Mouse (Mus musculus) CH12.LX (cell line): Measurements from ENCODE around the gene Krt31. TPM values are rescaled to one million over a fixed set of nuclear protein-coding genes. Genes with fewer than 3 reads are reported as not detected.

Experiments used
- DNase-seq: peaks from one replicate; pipeline ENCODE4 v3.0.0-alpha.2; 2013; ENCODE audit errors: extremely low read depth
- H3K27ac ChIP-seq: 2 replicates; pipeline ENCODE4 v1.5.1; 2012; ENCODE audit warnings: low read depth, mild to moderate bottlenecking, control low read depth, moderate library complexity; ENCODE audit not compliant: insufficient read depth
- H3K27me3 ChIP-seq: replicated peaks from 2 replicates; pipeline ENCODE3; 2012; ENCODE audit warnings: inconsistent platforms
- H3K36me3 ChIP-seq, 2 experiments: replicated peaks in 1 of 2; 2 replicates each; pipeline versions ENCODE3 to v1.6.1; 2012; ENCODE audit warnings: inconsistent platforms in 1 of 2, low read length in 1 of 2, mild to moderate bottlenecking in 1 of 2, mixed read lengths in 1 of 2, moderate library complexity in 1 of 2; ENCODE audit not compliant: control insufficient read depth in 1 of 2, insufficient read depth in 1 of 2
- H3K4me1 ChIP-seq, 2 experiments: 2 replicates each; pipeline ENCODE4 v1.6.1; 2012; ENCODE audit warnings: inconsistent platforms in 1 of 2, moderate library complexity in 1 of 2; ENCODE audit not compliant: insufficient read depth in 2 of 2, control insufficient read depth in 1 of 2
- H3K4me2 ChIP-seq: 2 replicates; pipeline ENCODE4 v1.6.1; 2012; ENCODE audit warnings: low read depth, mild to moderate bottlenecking, control low read depth; ENCODE audit not compliant: poor library complexity, insufficient read depth, severe bottlenecking
- H3K4me3 ChIP-seq, 3 experiments: fragments of 150-350 bp in 1 of 3; sonication (generic) in 1 of 3; replicated peaks in 1 of 3; 2 replicates each; pipeline versions ENCODE3 to v1.5.1; 2011 to 2012; ENCODE audit warnings: low read depth in 2 of 3, low read length in 2 of 3, mild to moderate bottlenecking in 2 of 3, moderate library complexity in 2 of 3, control low read depth in 1 of 3, improper control_type of control experiment in 1 of 3, inconsistent platforms in 1 of 3, mixed read lengths in 1 of 3; ENCODE audit not compliant: poor library complexity in 1 of 3
- H3K79me2 ChIP-seq: replicated peaks from 2 replicates; pipeline ENCODE4 v1.6.1; 2012; ENCODE audit warnings: mild to moderate bottlenecking, moderate library complexity; ENCODE audit not compliant: control insufficient read depth, poor library complexity, insufficient read depth, severe bottlenecking; ENCODE audit errors: extremely low read depth
- H3K9ac ChIP-seq: 2 replicates; pipeline ENCODE4 v1.6.1; 2012; ENCODE audit warnings: low read depth, mild to moderate bottlenecking, control low read depth, moderate library complexity; ENCODE audit not compliant: insufficient read depth
- H3K9me3 ChIP-seq: replicated peaks from 2 replicates; pipeline ENCODE3; 2012; ENCODE audit warnings: low read length, inconsistent platforms, mixed read lengths
- BHLHE40 ChIP-seq: IDR thresholded peaks from 2 replicates; pipeline ENCODE4 v1.6.1; 2011; ENCODE audit warnings: mild to moderate bottlenecking, low read depth, low read length, improper control_type of control experiment
- CHD1 ChIP-seq: IDR thresholded peaks from 2 replicates; pipeline ENCODE4 v1.6.1; 2012; ENCODE audit warnings: low read depth, low read length, improper control_type of control experiment, inconsistent platforms
- CTCF ChIP-seq, 2 experiments: IDR thresholded peaks in 1 of 2; conservative IDR thresholded peaks in 1 of 2; 2 replicates each; pipeline ENCODE4 v1.5.1; 2011 to 2012; ENCODE audit warnings: low read depth in 2 of 2, low read length in 2 of 2, improper control_type of control experiment in 1 of 2, inconsistent platforms in 1 of 2, mild to moderate bottlenecking in 1 of 2, moderate library complexity in 1 of 2
- E2F4 ChIP-seq: IDR thresholded peaks from 2 replicates; pipeline ENCODE4 v1.6.1; 2011; ENCODE audit warnings: low read depth, low read length, improper control_type of control experiment; ENCODE audit not compliant: insufficient replicate concordance
- HCFC1 ChIP-seq: IDR thresholded peaks from 2 replicates; pipeline ENCODE4 v1.6.1; 2012; ENCODE audit warnings: low read depth, mild to moderate bottlenecking, inconsistent platforms, low read length, improper control_type of control experiment
- JUN ChIP-seq: IDR thresholded peaks from 2 replicates; pipeline ENCODE4 v1.6.1; 2011; ENCODE audit warnings: low read depth, mild to moderate bottlenecking, low read length, improper control_type of control experiment, moderate library complexity; ENCODE audit not compliant: insufficient read depth
- KAT2A ChIP-seq: IDR thresholded peaks from 2 replicates; pipeline ENCODE4 v1.6.1; 2012; ENCODE audit warnings: low read length, improper control_type of control experiment, inconsistent platforms; ENCODE audit not compliant: insufficient replicate concordance
- MAZ ChIP-seq: IDR thresholded peaks from 2 replicates; pipeline ENCODE4 v1.6.1; 2012; ENCODE audit warnings: low read depth, mild to moderate bottlenecking, inconsistent platforms, low read length, improper control_type of control experiment, moderate library complexity
- MXI1 ChIP-seq: IDR thresholded peaks from 2 replicates; pipeline ENCODE4 v1.6.1; 2011; ENCODE audit warnings: mild to moderate bottlenecking, low read depth, low read length, improper control_type of control experiment
- NELFE ChIP-seq: IDR thresholded peaks from 2 replicates; pipeline ENCODE4 v1.6.1; 2011; ENCODE audit warnings: low read depth, low read length, improper control_type of control experiment
- NRF1 ChIP-seq: IDR thresholded peaks from 2 replicates; pipeline ENCODE4 v1.6.1; 2014; ENCODE audit warnings: low read depth, mild to moderate bottlenecking, inconsistent platforms, low read length, improper control_type of control experiment, moderate library complexity
- PAX5 ChIP-seq: IDR thresholded peaks from 2 replicates; pipeline ENCODE4 v1.6.1; 2012; ENCODE audit warnings: low read length, inconsistent platforms, mixed read lengths
- POLR2AphosphoS2 ChIP-seq: IDR thresholded peaks from 2 replicates; pipeline ENCODE4 v1.6.1; 2011; ENCODE audit warnings: low read depth, low read length, improper control_type of control experiment
- RAD21 ChIP-seq: IDR thresholded peaks from 2 replicates; pipeline ENCODE4 v1.6.1; 2011; ENCODE audit warnings: low read depth, mild to moderate bottlenecking, low read length, improper control_type of control experiment, moderate library complexity
- RCOR1 ChIP-seq: conservative IDR thresholded peaks from 2 replicates; pipeline ENCODE4 v1.6.1; 2012; ENCODE audit warnings: low read depth, mild to moderate bottlenecking, inconsistent platforms, low read length, improper control_type of control experiment
- SIN3A ChIP-seq: IDR thresholded peaks from 2 replicates; pipeline ENCODE4 v1.6.1; 2012; ENCODE audit warnings: low read length, improper control_type of control experiment, inconsistent platforms
- SMC3 ChIP-seq: IDR thresholded peaks from 2 replicates; pipeline ENCODE4 v1.6.1; 2011; ENCODE audit warnings: low read depth, low read length, improper control_type of control experiment
- TBP ChIP-seq: conservative IDR thresholded peaks from 2 replicates; pipeline ENCODE4 v1.6.1; 2011; ENCODE audit warnings: low read depth, low read length, improper control_type of control experiment
- TCF12 ChIP-seq: IDR thresholded peaks from 2 replicates; pipeline ENCODE4 v1.6.1; 2014; ENCODE audit warnings: low read depth, mild to moderate bottlenecking, inconsistent platforms, low read length, improper control_type of control experiment
- UBTF ChIP-seq: IDR thresholded peaks from 2 replicates; pipeline ENCODE4 v1.6.1; 2012; ENCODE audit warnings: low read depth, mild to moderate bottlenecking, inconsistent platforms, low read length, improper control_type of control experiment, moderate library complexity
- USF1 ChIP-seq: IDR thresholded peaks from 2 replicates; pipeline ENCODE4 v1.6.1; 2014; ENCODE audit warnings: low read depth, mild to moderate bottlenecking, inconsistent platforms, low read length, improper control_type of control experiment
- USF2 ChIP-seq: conservative IDR thresholded peaks from 2 replicates; pipeline ENCODE4 v1.6.1; 2011; ENCODE audit warnings: low read depth, low read length, improper control_type of control experiment
- ZC3H11A ChIP-seq: IDR thresholded peaks from 2 replicates; pipeline ENCODE4 v1.6.1; 2012; ENCODE audit warnings: low read depth, mild to moderate bottlenecking, inconsistent platforms, low read length, improper control_type of control experiment
- ZNF384 ChIP-seq: IDR thresholded peaks from 2 replicates; pipeline ENCODE4 v1.6.1; 2012; ENCODE audit warnings: low read depth, low read length, improper control_type of control experiment, inconsistent platforms
- dilution Hi-C: fragments of 300-500 bp; cut with MboI; formaldehyde crosslinking; loops from 2 replicates; pipeline ENCODE4 v1.14.3; 2020; ENCODE audit warnings: low sequenced_read_pairs; ENCODE audit not compliant: extremely low pct_unique_long_range_greater_than_20kb, extremely low pct_ligation_motif_present
- in situ Hi-C: fragments of 300-500 bp; cut with MboI; formaldehyde crosslinking; loops from 3 replicates; pipeline ENCODE4 v1.14.3; 2019; ENCODE audit warnings: low sequenced_read_pairs, low pct_ligation_motif_present, low pct_unique_long_range_greater_than_20kb, mixed read lengths
- polyA plus RNA-seq: library from polyadenylated mRNA; unstranded; fragments of >175 nt; gene quantifications from 2 replicates; pipeline ENCODE4 v1.2.1, GENCODE M21; 2012; ENCODE audit warnings: low read depth; ENCODE audit not compliant: insufficient read length
- total RNA-seq, 2 experiments: library from RNA; depleted of rRNA; stranded (reverse); fragments of 300-350 nt in 1 of 2; fragments of >200 nt in 1 of 2; gene quantifications; 2 replicates each; pipeline ENCODE4 v1.2.3; 2012 to 2014

The Krt31 gene
- total RNA-seq (2012; rRNA removed): not detected in 2 replicates
- not detected in 2 replicates for total RNA-seq (2014; rRNA removed)
- polyA plus RNA-seq: not detected in 2 replicates

- no peaks in the 10 kb centered on the region for H3K36me3 ChIP-seq
- in situ Hi-C loops (no loop called here), dilution Hi-C loops (no loop called here)
- no peak within 1 kb of the TSS for H3K4me2 ChIP-seq
- H3K4me1 ChIP-seq: no peaks in the 10 kb centered on the region
- TF ChIP-seq TBP (no peak), ZC3H11A (no peak), BHLHE40 (no peak), RAD21 (no peak), ZNF384 (no peak), UBTF (no peak), CTCF (conservative IDR thresholded peaks at IDR 0.05 in 1 of 2, IDR thresholded peaks at IDR 0.05 in 1 of 2; ENCODE audit: low read depth in 2 of 2, low read length in 2 of 2) (no peak), USF2 (no peak), TCF12 (no peak), E2F4 (no peak), RCOR1 (no peak)
- H3K79me2 ChIP-seq: no peaks in the 10 kb centered on the region
- H3K9ac ChIP-seq: no peak within 1 kb of the TSS
- H3K4me3 ChIP-seq: no peak within 1 kb of the TSS
- no peak for DNase-seq
- H3K9me3 ChIP-seq: no peaks in the 10 kb centered on the region
- peaks cover 82% of the 10 kb centered on the region for H3K27me3 ChIP-seq
- H3K27ac ChIP-seq: no peak within 1 kb of the TSS
Observed at GRCm38 (mm10) chr11:100050451-100050850, at the start of gene Krt31. Gene Krt31, minus strand, starts transcription at chr11:100050551.

GRCm38 (mm10) chr11:100097819-100098218 lies 47.5 kb upstream of the Krt31 start:
- Histone ChIP-seq H3K4me3 (no peak overlapping the region), H3K4me2 (no peak overlapping the region), H3K27ac (no peak overlapping the region), H3K9me3 (no peaks in the 10 kb centered on the region), H3K27me3 (peaks cover 97% of the 10 kb centered on the region), H3K4me1 (no peaks in the 10 kb centered on the region), H3K9ac (no peak overlapping the region), H3K79me2 (no peaks in the 10 kb centered on the region), H3K36me3 (no peaks in the 10 kb centered on the region)
- TF ChIP-seq USF2 (no peak), SIN3A (no peak)
- in situ Hi-C loops (no loop called here), dilution Hi-C loops (no loop called here)
- DNase-seq: no peak

GRCm38 (mm10) chr11:100096141-100096540 lies 45.8 kb upstream of the Krt31 start, which contains the start of gene Krt35:
Gene Krt35, minus strand, starts transcription at chr11:100096241.
- H3K27me3 ChIP-seq: peaks cover 97% of the 10 kb centered on the region
- TF ChIP-seq USF1: no peak
- TF ChIP-seq KAT2A: no peak
- no peak for TF ChIP-seq JUN
- no peak for TF ChIP-seq E2F4
- no peak for TF ChIP-seq NRF1
- no peak for TF ChIP-seq ZC3H11A
- TF ChIP-seq PAX5: no peak
- TF ChIP-seq ZNF384: no peak
- no peak for TF ChIP-seq SMC3
- no peak for TF ChIP-seq NELFE
- TF ChIP-seq MXI1: no peak
- TF ChIP-seq CHD1: no peak
- TF ChIP-seq HCFC1: no peak
- TF ChIP-seq USF2: no peak
- TF ChIP-seq POLR2AphosphoS2: no peak
- no peak for TF ChIP-seq MAZ
- H3K79me2 ChIP-seq: no peaks in the 10 kb centered on the region
- no peaks in the 10 kb centered on the region for H3K9me3 ChIP-seq
- in situ Hi-C loops: no loop called here
- H3K27ac ChIP-seq: no peak within 1 kb of the TSS
- no peaks in the 10 kb centered on the region for H3K4me1 ChIP-seq
- no peak within 1 kb of the TSS for H3K4me2 ChIP-seq
- dilution Hi-C loops: no loop called here
- no peak within 1 kb of the TSS for H3K4me3 ChIP-seq
- DNase-seq: no peak
- H3K9ac ChIP-seq: no peak within 1 kb of the TSS
- H3K36me3 ChIP-seq: no peaks in the 10 kb centered on the region
